Mouse (Mus musculus) brain, embryonic 18.5 days (tissue): ENCODE measurements around the gene 2010005H15Rik.
"Not testable (repeated sequence)": the region's sequence is repeated elsewhere in the genome, so short reads cannot be mapped to it uniquely, and the experiment has no call there.

Experiments used
- DNase-seq: peaks from one replicate; pipeline ENCODE4 v3.0.0-alpha.2; 2012; ENCODE audit warnings: low read depth, low spot score

The 2010005H15Rik gene

DNA sequence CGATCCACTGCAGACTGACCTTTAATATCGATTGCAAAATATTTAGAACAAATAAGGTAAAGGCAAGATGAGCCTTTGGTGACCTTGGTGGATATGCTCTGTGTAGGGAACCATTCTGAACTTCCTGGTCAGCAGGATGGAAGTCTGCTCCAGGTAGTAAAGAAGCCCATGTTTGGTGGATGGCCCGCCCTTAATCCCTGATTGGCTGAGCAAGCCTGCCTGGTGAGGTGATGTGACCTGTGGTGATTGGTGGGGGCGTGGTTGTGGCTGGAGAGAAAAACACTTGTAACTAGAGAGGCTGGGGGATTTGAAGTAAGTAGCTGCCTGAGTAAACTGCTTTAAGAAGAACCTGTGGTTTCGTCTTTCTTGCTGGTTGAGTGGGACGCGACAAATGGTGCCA, at the start of gene 2010005H15Rik:
Gene 2010005H15Rik, plus strand, starts transcription at position 301 of the 400 bp plus-strand sequence.
- not testable (repeated sequence) for DNase-seq

GRCm38 (mm10) chr16:36176108-36176507, 45.2 kb upstream of the 2010005H15Rik start:
- DNase-seq: no peak

- no peak for DNase-seq
Observed at GRCm38 (mm10) chr16:36179910-36180309, 41.4 kb upstream of the 2010005H15Rik start.

GRCm38 (mm10) chr16:36183912-36184311, 37.4 kb upstream of the 2010005H15Rik start, which contains the start of gene Gm5483:
TSS of gene Gm5483 (plus strand) at chr16:36184212.
- not testable (repeated sequence) for DNase-seq

DNA sequence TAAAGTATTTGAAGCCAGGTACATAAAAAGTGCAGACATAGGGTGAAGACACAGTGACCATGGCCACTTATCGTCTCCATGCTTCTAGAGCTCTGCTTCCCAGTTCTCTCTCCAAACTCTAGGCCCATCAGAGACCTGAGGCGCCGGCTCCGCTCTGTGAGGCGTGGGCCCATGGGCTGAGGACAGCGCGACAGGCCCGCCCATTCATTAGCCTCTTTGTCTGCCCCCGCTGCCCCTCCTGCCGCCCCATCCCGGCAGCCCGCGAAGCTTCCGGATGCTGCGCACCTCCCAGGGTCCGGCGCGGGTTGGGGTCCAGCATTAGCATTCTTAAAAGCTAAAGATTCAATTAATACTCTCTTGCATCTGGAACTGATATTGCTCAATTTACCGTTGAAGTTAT, 22.0 kb upstream of the 2010005H15Rik start:
- no peak for DNase-seq

- no peak for DNase-seq
Observed at GRCm38 (mm10) chr16:36203846-36204245, 17.4 kb upstream of the 2010005H15Rik start.

DNA sequence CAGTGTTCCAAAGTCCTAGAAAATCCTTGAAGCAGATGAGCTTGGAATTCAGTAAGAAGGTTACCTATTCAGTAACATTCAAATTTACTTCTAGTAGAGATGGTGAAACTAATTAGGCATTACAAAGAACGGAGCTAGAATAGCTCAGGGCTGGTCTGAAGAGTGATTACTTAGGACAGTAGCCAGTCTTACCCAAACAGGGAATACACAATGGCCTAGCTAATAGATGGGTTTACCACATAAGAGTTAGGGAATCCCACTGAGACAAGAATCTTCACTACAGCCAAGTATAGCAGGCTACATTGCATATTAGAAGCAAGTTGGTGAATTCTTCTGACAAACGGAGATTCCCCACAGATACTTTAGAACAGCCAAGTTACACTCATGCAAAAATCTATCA, 15.6 kb upstream of the 2010005H15Rik start:
- DNase-seq: not testable (repeated sequence)

DNA sequence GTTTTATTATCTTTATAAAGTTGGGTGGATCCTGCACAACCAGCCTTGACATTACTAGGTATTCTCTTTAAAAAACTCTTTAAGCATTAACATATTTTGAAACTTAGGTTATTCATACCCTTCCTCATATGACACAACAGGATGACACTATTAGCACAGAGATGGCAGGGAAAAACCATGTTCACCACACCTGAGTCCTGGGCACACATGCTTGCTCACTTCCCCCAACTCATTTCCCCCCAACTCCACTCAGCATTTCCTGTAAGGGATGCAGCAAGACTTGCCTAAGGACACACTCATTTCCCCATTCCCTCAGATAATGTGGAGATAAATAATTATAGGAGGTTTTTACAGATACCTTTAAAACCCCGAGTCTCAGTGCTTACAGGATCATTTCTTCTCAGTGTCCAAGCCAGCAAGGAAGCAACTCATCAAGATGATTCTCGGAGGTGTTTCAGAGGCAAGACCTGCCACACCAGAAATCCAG, 11.3 kb upstream of the 2010005H15Rik start, which contains the start of gene Gm5416:
Gene Gm5416, plus strand, starts transcription at position 437 of the 487 bp plus-strand sequence.
- DNase-seq: no peak

DNA sequence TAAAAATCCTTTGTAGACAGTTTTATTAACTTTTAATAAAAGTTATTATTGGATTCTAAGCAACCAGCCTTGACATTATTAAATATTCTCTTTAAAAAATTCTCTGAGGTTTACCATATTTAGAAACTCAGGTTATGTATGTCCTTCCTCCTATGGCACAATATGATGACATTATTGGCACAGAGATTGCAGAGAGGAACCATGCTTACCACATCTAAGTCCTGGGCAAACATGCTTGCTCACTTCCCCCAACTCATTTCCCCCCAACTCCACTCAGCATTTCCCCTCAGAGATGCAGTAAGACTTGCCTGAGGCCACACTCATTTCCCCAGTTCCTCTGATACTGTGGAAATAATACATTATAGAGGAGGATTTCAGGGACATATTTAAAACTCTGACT, 39.3 kb downstream of the 2010005H15Rik start:
- not testable (repeated sequence) for DNase-seq

GRCm38 (mm10) chr16:36276796-36277195, 55.5 kb downstream of the 2010005H15Rik start, which contains the start of gene Stfa1:
TSS of gene Stfa1 (plus strand) at chr16:36276951.
- DNase-seq: not testable (repeated sequence)

- no peak for DNase-seq
Observed at GRCm38 (mm10) chr16:36289140-36289539, 67.9 kb downstream of the 2010005H15Rik start.
